Mouse (Mus musculus) spleen, postnatal 14 days (tissue): ENCODE measurements at regions not wholly inside any gene's neighbourhood (a gene's known extent, or its start where the extent isn't known, plus 50 kb on each side); places are given as distances from the start of the nearest gene placed in this dataset.

ENCODE experiments used
- DNase-seq, 2 experiments: peaks; one replicate each; pipeline ENCODE4 v3.0.0; 2021 to 2022; ENCODE audit warnings: low spot score in 2 of 2

DNA sequence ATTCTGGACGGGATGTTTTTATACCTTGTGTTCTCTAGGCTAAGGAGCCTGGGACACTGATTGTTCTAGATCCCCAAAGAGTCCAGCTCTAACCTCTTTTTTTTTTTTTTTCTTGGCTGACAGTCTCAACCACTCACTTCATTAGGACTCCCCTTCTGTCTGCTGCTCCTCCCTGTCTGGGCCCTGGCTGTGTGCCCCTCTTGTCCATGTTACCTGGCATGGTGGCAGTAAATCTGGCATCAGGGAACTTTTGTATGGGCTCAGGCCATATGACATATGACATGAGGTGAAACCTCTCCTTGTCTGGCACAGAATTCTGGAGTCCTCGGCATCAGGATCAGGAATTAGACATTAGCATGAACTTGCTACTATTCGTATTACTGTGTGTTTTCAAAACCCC lies 717.5 kb downstream of the Vrk1 start:
- no peak for DNase-seq

- DNase-seq, result no peak
Observed at GRCm38 (mm10) chr12:106729686-106730085, 719.7 kb downstream of the Vrk1 start.

DNA sequence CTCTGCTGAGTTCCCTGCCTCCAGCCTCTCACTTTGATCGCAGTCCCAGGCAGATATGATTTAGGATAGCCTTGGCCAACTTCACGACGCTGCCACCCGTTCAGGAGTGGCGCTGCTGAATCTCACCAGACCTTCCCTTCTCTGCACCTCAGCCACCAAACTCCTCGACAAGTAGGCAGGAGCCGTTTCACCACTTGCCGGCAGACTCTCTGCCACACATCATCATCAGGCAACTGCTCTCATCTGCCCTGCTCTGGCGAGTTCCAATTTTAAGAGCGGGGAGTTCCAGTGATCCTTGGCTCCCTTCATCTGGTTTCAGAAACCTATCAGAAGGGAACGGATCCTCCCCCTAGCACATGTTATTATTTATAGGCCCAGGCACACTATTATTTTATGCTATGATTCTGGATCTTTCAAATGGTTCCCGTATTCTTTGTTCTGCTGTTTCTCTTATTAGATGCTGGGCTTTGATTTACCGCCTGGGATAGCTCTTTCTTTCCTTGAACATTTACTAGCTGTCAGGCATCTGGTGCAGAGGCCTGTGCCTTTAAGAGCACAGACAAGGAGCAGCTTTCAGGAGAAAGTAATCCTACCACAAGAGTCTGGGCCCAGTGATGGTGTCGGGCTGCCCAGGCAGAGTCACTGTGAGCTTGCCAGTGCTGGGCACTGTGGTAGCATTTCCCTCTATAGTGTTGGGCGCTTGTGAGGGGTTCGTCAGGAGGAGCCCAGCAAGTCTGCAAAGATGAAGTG lies 722.3 kb downstream of the Vrk1 start:
- no peak for DNase-seq

- no peak for DNase-seq
Observed at GRCm38 (mm10) chr12:106748765-106749164, 738.7 kb downstream of the Vrk1 start.

DNA sequence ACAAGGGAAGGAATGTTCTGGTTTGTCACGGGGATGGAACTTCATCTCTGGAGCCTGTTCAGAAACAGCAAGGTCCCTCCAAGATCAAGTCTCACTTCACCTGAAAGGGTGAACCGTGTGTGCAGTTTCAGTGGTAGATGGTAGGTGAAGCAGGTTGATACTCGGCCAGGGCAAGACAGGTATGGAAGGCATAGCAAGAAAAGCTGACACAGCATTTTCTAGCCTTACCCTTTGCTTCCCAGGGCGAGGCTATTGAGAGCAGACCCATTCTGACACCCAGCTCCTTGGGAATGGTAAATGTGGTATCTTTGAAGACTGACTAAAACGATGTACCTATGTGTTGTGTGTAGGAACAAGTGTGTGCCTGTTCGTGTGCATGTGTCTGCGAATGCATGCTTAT lies 724.9 kb upstream of the 3110018I06Rik start:
- no peak for DNase-seq

DNA sequence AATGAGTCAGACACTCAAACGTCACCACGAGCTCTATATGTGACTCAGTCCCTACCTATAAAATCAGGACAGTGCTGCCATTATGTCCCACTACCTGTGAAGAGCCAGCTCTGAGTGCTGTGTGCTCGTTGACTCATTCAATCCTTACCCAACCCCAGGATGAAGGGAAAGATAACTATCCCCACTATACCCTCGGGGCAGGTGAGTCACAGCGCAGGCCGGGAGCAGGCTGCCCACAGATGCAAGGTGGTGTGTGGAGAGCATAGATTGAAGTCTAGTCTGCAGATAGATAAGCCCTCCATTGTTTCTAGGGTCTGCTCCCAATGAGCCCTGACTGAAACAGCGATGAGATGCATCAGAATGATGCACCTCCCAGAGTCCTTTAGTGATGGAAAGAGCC lies 723.9 kb upstream of the 3110018I06Rik start:
- DNase-seq, result no peak

GRCm38 (mm10) chr12:106773536-106773935 lies 714.9 kb upstream of the 3110018I06Rik start:
- DNase-seq, result no peak

- DNase-seq, result no peak
Observed at GRCm38 (mm10) chr12:106796596-106796995, 691.8 kb upstream of the 3110018I06Rik start.

GRCm38 (mm10) chr12:106819736-106820135 lies 668.7 kb upstream of the 3110018I06Rik start:
- DNase-seq, result no peak

GRCm38 (mm10) chr12:106822311-106822710 lies 666.1 kb upstream of the 3110018I06Rik start:
- DNase-seq, result no peak

GRCm38 (mm10) chr12:106828542-106828941 lies 659.9 kb upstream of the 3110018I06Rik start:
- DNase-seq, result no peak

- DNase-seq, result no peak
Observed at GRCm38 (mm10) chr12:106829323-106829722, 659.1 kb upstream of the 3110018I06Rik start.

GRCm38 (mm10) chr12:106835241-106835640 lies 653.2 kb upstream of the 3110018I06Rik start:
- no peak for DNase-seq

- no peak for DNase-seq
Observed at GRCm38 (mm10) chr12:106839618-106840017, 648.8 kb upstream of the 3110018I06Rik start.

DNA sequence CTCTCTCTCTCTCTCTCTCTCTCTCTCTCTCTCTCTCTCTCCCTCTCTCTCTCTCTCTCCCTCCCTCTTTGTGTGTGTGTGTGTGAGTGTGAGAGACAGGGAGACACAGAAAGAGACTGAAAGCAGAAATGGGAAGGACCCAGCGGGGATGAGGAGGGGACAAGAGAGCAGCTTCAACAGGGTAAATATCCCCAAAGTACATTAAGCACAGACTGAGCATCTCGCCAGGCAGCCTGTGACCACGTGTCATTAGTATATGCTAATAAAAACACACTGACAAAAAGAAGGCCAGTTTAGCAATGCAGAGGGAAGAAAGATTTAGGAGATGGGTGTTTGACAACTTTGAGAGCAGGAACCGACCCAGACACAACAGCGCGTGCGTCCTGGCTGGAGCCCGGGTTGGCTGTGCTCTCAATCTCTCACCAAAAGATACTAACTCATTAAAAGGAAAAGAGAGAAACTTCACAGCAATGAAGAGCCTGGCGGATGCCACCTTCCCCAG lies 648.2 kb upstream of the 3110018I06Rik start:
- DNase-seq, result no peak

DNA sequence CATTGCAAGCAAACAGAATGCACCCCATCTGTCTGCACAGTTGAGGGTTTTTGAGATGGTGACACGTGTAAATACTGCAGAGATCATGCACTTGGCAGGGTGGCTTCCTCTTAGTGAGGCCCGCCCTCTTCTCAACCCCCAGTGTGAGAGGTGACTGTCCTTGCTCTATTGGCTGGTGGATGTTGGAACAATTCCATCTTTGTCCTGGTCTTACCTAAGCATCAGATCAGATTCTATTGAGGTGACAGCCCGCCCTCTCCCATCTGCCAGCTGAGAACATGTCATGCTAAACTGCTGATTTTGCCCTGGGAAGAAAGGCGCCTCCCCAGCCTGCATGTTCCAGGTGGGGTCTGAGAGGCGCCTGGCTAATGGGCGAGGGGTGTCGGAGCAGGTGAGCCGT lies 646.4 kb upstream of the 3110018I06Rik start:
- DNase-seq, result no peak

DNA sequence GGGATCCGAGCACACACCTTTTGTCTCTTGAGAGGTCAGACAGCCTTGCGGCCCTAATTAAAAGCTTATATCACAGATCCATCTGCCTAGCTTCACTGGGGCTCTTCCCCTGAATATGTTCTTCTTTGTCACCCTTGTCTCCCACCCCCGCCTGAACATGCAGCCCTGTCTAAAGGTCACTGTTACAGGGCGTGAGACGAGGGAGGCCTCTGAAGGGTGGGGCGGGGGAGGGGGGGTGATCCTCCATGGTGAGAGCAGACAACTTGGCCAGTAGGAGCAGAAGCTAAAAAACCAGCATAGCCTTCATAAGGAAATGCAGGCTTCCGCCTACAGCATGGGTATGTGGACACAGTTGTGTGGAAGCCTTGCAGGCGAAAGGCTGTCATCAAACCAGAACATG lies 646.0 kb upstream of the 3110018I06Rik start:
- no peak for DNase-seq

DNA sequence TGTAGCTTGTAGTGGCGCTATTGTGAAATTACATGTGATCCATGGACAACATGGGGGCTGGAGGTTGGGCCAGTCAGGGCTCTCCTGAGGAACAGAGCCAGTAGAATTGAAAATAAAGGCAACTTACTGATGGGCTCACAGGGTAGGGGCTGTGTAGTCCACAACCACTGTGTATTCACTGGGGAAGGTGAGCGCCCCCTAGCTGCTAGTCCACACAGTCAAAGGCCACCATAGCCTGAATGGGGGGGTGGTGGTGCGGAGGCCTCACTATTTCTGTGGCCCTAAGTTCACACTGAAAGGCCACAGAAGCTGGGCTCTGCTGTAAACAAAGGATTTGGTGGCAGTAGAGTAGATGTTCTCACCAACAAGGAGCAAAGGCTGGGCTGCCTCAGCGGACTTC lies 636.8 kb upstream of the 3110018I06Rik start:
- DNase-seq, result no peak

DNA sequence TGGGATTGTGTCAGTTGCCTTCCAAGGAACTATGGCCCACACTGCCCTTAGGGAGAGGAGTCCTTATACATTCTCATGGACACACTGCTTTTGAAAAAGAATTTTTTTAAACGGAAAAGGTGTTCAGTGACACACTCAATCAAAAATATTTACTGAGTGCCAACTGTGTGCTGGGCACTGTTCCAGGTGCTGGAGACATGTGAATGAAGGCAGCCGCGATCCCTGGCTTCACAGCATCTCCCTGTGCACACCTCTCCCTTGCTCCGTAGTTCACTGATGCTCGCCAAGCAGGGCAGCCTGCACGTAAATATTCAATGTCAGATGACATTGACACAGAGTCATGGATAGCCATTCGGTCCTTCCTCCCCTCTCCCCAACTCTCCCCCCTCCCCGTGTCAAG lies 635.7 kb upstream of the 3110018I06Rik start:
- no peak for DNase-seq

- no peak for DNase-seq
Observed at GRCm38 (mm10) chr12:106853711-106854240, 634.7 kb upstream of the 3110018I06Rik start.

- no peak for DNase-seq
Observed at GRCm38 (mm10) chr12:106855520-106855919, 632.9 kb upstream of the 3110018I06Rik start.

- DNase-seq, result no peak
Observed at GRCm38 (mm10) chr12:106861638-106862037, 626.8 kb upstream of the 3110018I06Rik start.

- DNase-seq, result no peak
Observed at GRCm38 (mm10) chr12:106864076-106864475, 624.4 kb upstream of the 3110018I06Rik start.
